Mouse (Mus musculus): Measurements from ENCODE around the gene Masp1.

The Masp1 gene

GRCm38 (mm10) chr16:23520235-23520871 is at the start of gene Masp1, which contains the start of gene Rtp4:
Masp1 (minus strand) TSS chr16:23520815.
Rtp4 (plus strand) TSS chr16:23520291.
- DNase-seq (ENCODE audit: low spot score), result peak; percentile 24

DNA sequence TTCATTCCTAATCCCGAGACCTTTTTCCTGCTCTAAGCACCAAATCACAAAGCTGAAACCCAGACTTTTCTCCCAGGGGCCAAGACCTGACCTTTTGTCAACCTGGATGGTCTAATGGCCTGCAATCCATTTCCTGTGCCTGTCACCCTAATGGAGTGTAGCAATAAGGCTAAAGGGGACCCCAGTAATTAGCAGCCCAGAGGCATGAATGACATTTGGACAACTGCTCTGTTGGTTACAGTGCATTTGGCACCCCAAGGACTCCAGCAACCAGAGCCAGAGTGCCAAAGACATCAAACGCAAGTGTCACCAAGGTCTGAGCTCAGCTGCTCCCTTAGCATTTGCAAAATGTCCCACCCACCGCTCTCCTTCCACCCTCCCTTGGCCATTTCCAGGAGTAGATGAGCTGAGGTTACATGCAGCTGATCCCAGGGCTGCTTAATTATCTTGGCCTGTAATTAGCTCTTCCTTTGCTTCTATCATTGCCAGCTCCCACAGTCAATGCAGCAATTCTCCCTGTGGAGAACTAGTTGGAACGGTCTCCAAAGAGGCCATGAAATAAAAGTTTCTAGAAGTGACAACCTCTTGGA is 47.8 kb upstream of the Masp1 start:
- DNase-seq (ENCODE audit: low spot score), result no peak

GRCm38 (mm10) chr16:23557669-23558068 is 37.1 kb upstream of the Masp1 start:
- no peak for DNase-seq (ENCODE audit: low spot score)

- DNase-seq (ENCODE audit: low spot score), result no peak
These were observed 36.6 kb upstream of the Masp1 start for GRCm38 (mm10) chr16:23557195-23557594.

GRCm38 (mm10) chr16:23554673-23555072 is 34.1 kb upstream of the Masp1 start:
- no peak for DNase-seq (ENCODE audit: low spot score)

GRCm38 (mm10) chr16:23550981-23551582 is 30.5 kb upstream of the Masp1 start:
- no peak for DNase-seq (ENCODE audit: low spot score)

GRCm38 (mm10) chr16:23550346-23550980 is 29.8 kb upstream of the Masp1 start:
- DNase-seq (ENCODE audit: low spot score), result peak; percentile 39

GRCm38 (mm10) chr16:23547783-23548182 is 27.2 kb upstream of the Masp1 start:
- DNase-seq (ENCODE audit: low spot score), result no peak

DNA sequence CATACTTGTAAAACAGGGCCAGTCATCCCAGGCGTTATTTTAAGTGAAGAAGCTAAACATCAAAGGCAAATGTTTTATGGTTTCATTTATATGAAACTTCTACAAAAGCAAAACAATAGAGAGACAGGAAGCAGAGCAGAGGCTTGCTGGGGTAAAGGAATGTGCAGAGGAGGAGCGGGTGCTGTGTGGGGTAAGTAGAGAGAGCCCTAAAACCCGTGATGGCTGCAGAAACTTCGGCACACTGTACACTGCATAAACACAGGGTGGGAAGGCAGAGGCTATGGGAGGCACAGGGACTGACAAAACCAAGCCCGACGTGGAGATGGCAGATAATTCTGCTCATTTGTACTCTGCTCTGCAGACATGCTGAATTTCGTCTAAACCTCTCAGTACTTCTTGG is 23.7 kb upstream of the Masp1 start:
- no peak for DNase-seq (ENCODE audit: low spot score)

- no peak for DNase-seq (ENCODE audit: low spot score)
These were observed 22.3 kb upstream of the Masp1 start for GRCm38 (mm10) chr16:23542866-23543265.

- DNase-seq (ENCODE audit: low spot score), result no peak
These were observed 20.4 kb upstream of the Masp1 start for GRCm38 (mm10) chr16:23541046-23541445.

GRCm38 (mm10) chr16:23533707-23534106 is 13.1 kb upstream of the Masp1 start:
- DNase-seq (ENCODE audit: low spot score), result no peak

- no peak for DNase-seq (ENCODE audit: low spot score)
These were observed 8.6 kb upstream of the Masp1 start for GRCm38 (mm10) chr16:23529186-23529585.

DNA sequence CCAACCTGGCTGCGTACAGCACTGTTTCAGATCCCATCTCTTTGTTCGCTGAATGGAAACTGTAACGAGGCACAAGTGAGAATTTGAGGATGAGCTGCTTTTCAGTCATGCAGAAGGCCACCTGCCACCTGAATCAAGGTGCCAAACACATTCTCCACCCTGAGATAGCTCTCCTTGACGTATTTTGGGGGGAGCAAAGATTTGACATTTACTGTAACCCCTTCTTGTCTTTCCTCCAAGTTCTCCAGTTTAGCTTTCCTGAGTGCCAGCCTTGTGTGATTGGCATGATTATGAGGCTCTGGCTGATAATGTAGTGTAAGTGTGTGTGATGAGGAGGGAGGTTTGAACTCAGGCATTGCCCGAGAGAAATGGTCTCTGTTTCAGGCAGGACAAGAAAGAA is 1.5 kb upstream of the Masp1 start:
- no peak for DNase-seq (ENCODE audit: low spot score)

- no peak for DNase-seq (ENCODE audit: low spot score)
These were observed 477 bp upstream of the Masp1 start for GRCm38 (mm10) chr16:23521092-23521491.

GRCm38 (mm10) chr16:23519771-23520170 is 844 bp downstream of the Masp1 start:
- no peak for DNase-seq (ENCODE audit: low spot score)

DNA sequence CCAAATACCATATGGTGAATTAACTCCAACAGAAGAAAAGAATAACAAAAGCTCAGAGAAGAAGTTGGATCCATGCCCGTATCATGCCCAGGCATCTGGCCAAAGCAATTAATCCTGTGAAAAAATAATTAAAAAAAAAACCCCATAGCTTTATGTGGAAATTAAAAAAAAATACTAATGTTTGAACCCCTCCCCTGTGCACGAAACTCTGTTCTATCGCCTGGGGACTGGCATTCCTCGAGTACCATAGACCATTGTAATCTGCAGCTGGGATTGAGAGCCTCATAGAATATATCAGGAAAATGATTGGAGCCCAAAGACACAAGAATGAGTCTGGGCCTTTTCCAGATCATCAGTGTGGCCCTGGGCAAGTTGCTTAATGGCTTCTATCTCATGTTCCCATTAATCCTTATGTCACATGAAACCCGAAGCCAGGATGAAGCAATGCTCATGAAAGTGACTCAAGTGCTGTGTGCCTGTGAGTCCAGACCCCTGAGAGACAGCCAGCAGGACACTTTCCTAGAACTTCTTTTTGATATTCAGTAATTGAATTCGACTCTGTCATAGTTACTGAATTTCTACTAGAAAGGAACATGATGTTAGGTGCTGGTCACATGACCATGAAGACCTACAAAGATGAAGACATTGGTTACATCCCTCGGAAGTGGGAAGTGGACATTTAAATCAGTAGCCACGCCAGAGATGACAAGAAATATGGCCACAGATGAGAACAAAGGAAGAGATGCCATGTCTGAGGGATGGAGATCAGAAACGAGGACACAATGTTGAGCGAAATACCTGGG is 1.8 kb downstream of the Masp1 start:
- no peak for DNase-seq (ENCODE audit: low spot score)

GRCm38 (mm10) chr16:23517754-23518566 is 2.7 kb downstream of the Masp1 start:
- no peak for DNase-seq (ENCODE audit: low spot score)

DNA sequence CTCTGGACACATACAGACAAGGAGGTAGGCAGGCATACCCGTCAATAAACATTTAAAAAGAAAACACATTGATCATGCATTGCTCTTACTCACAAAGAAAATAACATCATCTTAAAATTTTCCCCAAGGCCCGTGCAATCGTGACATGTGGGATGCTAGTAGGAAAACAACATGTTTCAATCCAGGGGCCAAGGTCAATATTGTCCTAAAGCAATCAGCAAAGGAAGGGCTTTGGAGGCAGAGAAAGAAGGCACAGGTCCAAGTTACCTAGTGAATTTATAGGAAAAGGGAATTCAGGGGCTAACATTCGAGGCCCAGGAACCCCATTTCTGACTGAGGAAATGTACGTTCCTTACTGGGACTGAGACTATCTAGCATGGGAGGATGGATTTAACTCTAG is 3.4 kb downstream of the Masp1 start:
- no peak for DNase-seq (ENCODE audit: low spot score)

DNA sequence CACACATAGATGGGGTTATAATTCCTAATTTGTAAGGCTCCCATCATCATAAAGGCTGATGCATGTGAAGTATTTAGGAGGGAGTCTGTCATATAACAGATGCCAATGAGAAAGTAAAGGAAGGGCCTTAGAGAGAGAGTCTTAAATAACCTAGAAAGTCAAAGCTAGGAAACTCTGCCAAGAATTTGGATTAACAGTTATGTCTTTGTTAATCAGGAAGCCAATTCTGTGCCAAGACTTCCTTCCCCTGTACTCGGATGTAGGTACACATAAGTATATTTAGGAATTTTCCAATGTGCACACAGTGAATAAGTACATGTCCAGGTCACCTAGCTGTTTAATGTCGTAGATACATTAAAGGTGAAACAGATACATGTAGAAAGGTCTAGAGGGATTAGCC is 4.0 kb downstream of the Masp1 start:
- DNase-seq (ENCODE audit: low spot score), result no peak

DNA sequence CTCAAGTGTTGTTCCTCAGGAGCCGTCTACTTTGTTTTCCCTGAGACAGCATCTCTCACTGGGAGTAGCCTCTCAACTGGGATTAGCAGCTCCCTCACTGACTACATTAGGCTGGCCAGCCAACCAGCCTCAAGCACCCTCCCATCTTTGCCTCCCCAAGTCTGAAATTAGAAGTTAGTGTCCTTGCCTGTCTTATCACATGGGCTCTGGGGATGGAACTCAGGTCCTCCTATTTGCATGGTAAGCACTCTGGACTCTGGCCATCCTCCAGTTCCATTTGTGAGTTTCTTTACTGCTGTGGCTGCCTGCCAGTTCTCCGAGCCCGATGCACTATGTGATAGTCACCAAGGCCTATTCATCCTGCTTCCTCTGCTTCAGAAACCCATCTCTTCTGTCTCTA is 4.8 kb downstream of the Masp1 start:
- peak; percentile 33 for DNase-seq (ENCODE audit: low spot score)
